Mouse (Mus musculus) hindbrain, postnatal 0 days (tissue): ENCODE data around the gene Fcrla. TPM values are rescaled to one million over a fixed set of nuclear protein-coding genes. Genes with fewer than 3 reads are reported as not detected.
A peak's percentile ranks its signal among the peaks of the same experiment; 100 is the strongest.

Source experiments
- ATAC-seq: fragments of 200-750 bp; cut with Nextera tagmentation; 2 replicates; pipeline ENCODE4 v1.8.0; 2017; ENCODE audit warnings: mild to moderate bottlenecking, moderate TSS enrichment, moderate library complexity
- DNase-seq: peaks from one replicate; pipeline ENCODE4 v3.0.0-alpha.2; 2015; ENCODE audit warnings: low spot score
- H3K27ac ChIP-seq: fragments of 300-500 bp; sonication (generic); 2 replicates; pipeline ENCODE4 v1.5.1; 2014; ENCODE audit warnings: mild to moderate bottlenecking
- H3K27me3 ChIP-seq: fragments of 300-500 bp; sonication (generic); 2 replicates; pipeline ENCODE4 v1.6.1; 2014; ENCODE audit warnings: low read length, mixed read lengths; ENCODE audit not compliant: insufficient read depth
- H3K36me3 ChIP-seq: fragments of 300-500 bp; sonication (generic); 2 replicates; pipeline ENCODE4 v1.6.1; 2014; ENCODE audit warnings: low read length, mixed read lengths; ENCODE audit not compliant: insufficient read depth
- H3K4me1 ChIP-seq: fragments of 300-500 bp; sonication (generic); 2 replicates; pipeline ENCODE4 v1.6.1; 2014; ENCODE audit warnings: antibody characterized with exemption, low read length, mixed read lengths; ENCODE audit not compliant: insufficient read depth
- H3K4me2 ChIP-seq: fragments of 300-500 bp; sonication (generic); 2 replicates; pipeline ENCODE4 v1.6.1; 2014; ENCODE audit warnings: low read depth, mild to moderate bottlenecking, low read length, moderate library complexity, mixed read lengths
- H3K4me3 ChIP-seq: fragments of 300-500 bp; sonication (generic); 2 replicates; pipeline ENCODE4 v1.5.1; 2014; ENCODE audit warnings: low read length
- H3K9ac ChIP-seq: fragments of 300-500 bp; sonication (generic); replicated peaks from 2 replicates; pipeline ENCODE4 v1.6.1; 2014; ENCODE audit warnings: mild to moderate bottlenecking, low read length, moderate library complexity, mixed read lengths
- H3K9me3 ChIP-seq: fragments of 300-500 bp; sonication (generic); 2 replicates; pipeline ENCODE4 v1.6.1; 2016; ENCODE audit warnings: low read length, mixed read lengths
- CTCF ChIP-seq: IDR thresholded peaks from 2 replicates; pipeline ENCODE4 v1.5.1; 2016; ENCODE audit warnings: antibody characterized with exemption, control low read depth, low read depth
- WGBS: fragments of 180-500 bp; shearing (Covaris S2); extraction: QIAGEN DNeasy Blood & Tissue Kit; methylation state at CpG from one replicate; pipeline ENCODE4 v1.1.7; 2014; 5-methylcytosine and 5-hydroxymethylcytosine counted together
- polyA plus RNA-seq: library from polyadenylated mRNA; unstranded; fragments of >200 nt; fragmentation: Nextera tagmentation; extraction: Ambion mirVana; gene quantifications from 2 replicates; pipeline ENCODE4 v1.2.1, GENCODE M21; 2015
- total RNA-seq: library from RNA; depleted of rRNA; stranded (reverse); fragments of >200 nt; gene quantifications from 2 replicates; pipeline ENCODE4 v1.2.3, GENCODE M21; 2014

The Fcrla gene
- total and polyA plus RNA-seq, 2 experiments from 2014 or later, result not detected

- Histone ChIP-seq H3K4me1 (no peaks in the 10 kb centered on the region), H3K4me3 (no peak overlapping the region), H3K9ac (no peak overlapping the region), H3K4me2 (no peak overlapping the region), H3K9me3 (no peaks in the 10 kb centered on the region), H3K27ac (no peak overlapping the region), H3K27me3 (no peaks in the 10 kb centered on the region), H3K36me3 (no peaks in the 10 kb centered on the region)
- TF ChIP-seq CTCF, result peak; percentile 70
- DNase-seq (peak; percentile 88), ATAC-seq (no peak)
- WGBS, result 65% methylated on average over 9 of the region's 9 CpGs
Observed at GRCm38 (mm10) chr1:170894603-170895602, 32.5 kb downstream of the Fcrla start.

- Histone ChIP-seq H3K36me3 (no peaks in the 10 kb centered on the region), H3K4me1 (no peaks in the 10 kb centered on the region), H3K27me3 (no peaks in the 10 kb centered on the region), H3K4me3 (no peak overlapping the region), H3K27ac (no peak overlapping the region), H3K9me3 (no peaks in the 10 kb centered on the region), H3K4me2 (no peak overlapping the region), H3K9ac (no peak overlapping the region)
- no peak for ATAC-seq
- no peak for DNase-seq
- WGBS, result 46% methylated on average over 1 of the region's 1 CpGs
- TF ChIP-seq CTCF, result no peak
Observed at GRCm38 (mm10) chr1:170892279-170892678, 35.1 kb downstream of the Fcrla start.

- no peak for ATAC-seq
- Histone ChIP-seq H3K9ac (no peak overlapping the region), H3K36me3 (no peaks in the 10 kb centered on the region), H3K27me3 (no peaks in the 10 kb centered on the region), H3K4me2 (no peak overlapping the region), H3K4me3 (no peak overlapping the region), H3K9me3 (no peaks in the 10 kb centered on the region), H3K4me1 (no peaks in the 10 kb centered on the region), H3K27ac (no peak overlapping the region)
- DNase-seq, result no peak
- TF ChIP-seq CTCF, result no peak
- WGBS, result 75% methylated on average over 2 of the region's 2 CpGs
Observed at GRCm38 (mm10) chr1:170891646-170892045, 35.7 kb downstream of the Fcrla start.

- Histone ChIP-seq H3K4me3 (no peak overlapping the region), H3K9ac (no peak overlapping the region), H3K36me3 (no peaks in the 10 kb centered on the region), H3K4me1 (peaks cover 2% of the 10 kb centered on the region; the same call in 1 of the 2 replicates), H3K4me2 (no peak overlapping the region), H3K27ac (no peak overlapping the region), H3K9me3 (no peaks in the 10 kb centered on the region), H3K27me3 (no peaks in the 10 kb centered on the region)
- ATAC-seq (no peak), DNase-seq (no peak)
- 68% methylated on average over 4 of the region's 4 CpGs for WGBS
- no peak for TF ChIP-seq CTCF
Observed at GRCm38 (mm10) chr1:170889310-170889709, 38.1 kb downstream of the Fcrla start.

GRCm38 (mm10) chr1:170886044-170886458 lies 41.3 kb downstream of the Fcrla start:
- ATAC-seq, result no peak
- peak overlapping the region; percentile 81; the same call in 1 of the 2 replicates for H3K4me2 ChIP-seq
- WGBS, result 50% methylated on average over 6 of the region's 6 CpGs

GRCm38 (mm10) chr1:170884978-170885561 lies 42.3 kb downstream of the Fcrla start, which contains the start of the genes Gm26620 and Dusp12:
Gene Gm26620, plus strand, starts transcription at chr1:170885065.
Gene Dusp12, minus strand, starts transcription at chr1:170885540.
- 0% methylated on average over 46 of the region's 46 CpGs for WGBS

More at GRCm38 (mm10) chr1:170886044-170886458, 41.3 kb downstream of the Fcrla start:
- H3K4me3 ChIP-seq, result no peak overlapping the region
- H3K36me3 ChIP-seq, result peaks cover under 1% of the 10 kb centered on the region; the same call in 1 of the 2 replicates
- peaks cover 3% of the 10 kb centered on the region for H3K4me1 ChIP-seq
- H3K27me3 ChIP-seq, result no peaks in the 10 kb centered on the region
- TF ChIP-seq CTCF, result no peak
- no peak overlapping the region for H3K9ac ChIP-seq
- no peak for DNase-seq
- H3K9me3 ChIP-seq, result no peaks in the 10 kb centered on the region
- H3K27ac ChIP-seq, result no peak overlapping the region

More at GRCm38 (mm10) chr1:170884978-170885561, 42.3 kb downstream of the Fcrla start, which contains the start of the genes Gm26620 and Dusp12:
- Histone ChIP-seq H3K27ac (peak within 1 kb of the TSS; percentile 79), H3K9me3 (no peaks in the 10 kb centered on the region), H3K9ac (peak within 1 kb of the TSS; percentile 75), H3K36me3 (peaks cover 10% of the 10 kb centered on the region; the same call in 1 of the 2 replicates), H3K4me3 (peak within 1 kb of the TSS; percentile 78), H3K4me2 (peak within 1 kb of the TSS; percentile 81), H3K27me3 (no peaks in the 10 kb centered on the region), H3K4me1 (peaks cover 3% of the 10 kb centered on the region)
- ATAC-seq, result peak; percentile 95
- peak; percentile 97 for DNase-seq
- TF ChIP-seq CTCF, result peak; percentile 88
